Mouse (Mus musculus) C2C12 (cell line): ENCODE results near the gene Urah. TPM values are rescaled to one million over a fixed set of nuclear protein-coding genes. Genes with fewer than 3 reads are reported as not detected.
A peak's percentile ranks its signal among the peaks of the same experiment; 100 is the strongest.

Experiments used
- H3K27me3 ChIP-seq: one replicate; pipeline ENCODE4 v1.6.1; 2011; ENCODE audit not compliant: control insufficient read depth, insufficient read depth, insufficient read length
- H3K36me3 ChIP-seq: one replicate; pipeline ENCODE4 v1.6.1; 2011; ENCODE audit not compliant: control insufficient read depth, insufficient read depth
- H3K4me3 ChIP-seq: one replicate; pipeline ENCODE4 v1.5.1; 2011; ENCODE audit warnings: mild to moderate bottlenecking, control low read depth; ENCODE audit not compliant: poor library complexity, insufficient read depth, severe bottlenecking
- H3K79me2 ChIP-seq: one replicate; pipeline ENCODE4 v1.6.1; 2011; ENCODE audit not compliant: control insufficient read depth, insufficient read depth
- H3K79me3 ChIP-seq: one replicate; pipeline ENCODE4 v1.6.1; 2011; ENCODE audit warnings: low read depth, control low read depth
- H3ac ChIP-seq: one replicate; pipeline ENCODE3; 2011; ENCODE audit warnings: low read depth; ENCODE audit not compliant: control insufficient read depth, insufficient read length
- CEBPB ChIP-seq: IDR thresholded peaks from one replicate; pipeline ENCODE4 v1.6.1; 2011; ENCODE audit warnings: low read depth, mild to moderate bottlenecking, control low read depth, moderate library complexity
- CTCF ChIP-seq: IDR thresholded peaks from one replicate; pipeline ENCODE4 v1.5.1; 2011; ENCODE audit not compliant: control insufficient read depth, insufficient read depth, insufficient read length
- FOSL1 ChIP-seq: IDR thresholded peaks from one replicate; pipeline ENCODE4 v1.8.0; 2011; ENCODE audit warnings: mild to moderate bottlenecking, low read length; ENCODE audit not compliant: poor library complexity, insufficient read depth, severe bottlenecking
- MAX ChIP-seq: IDR thresholded peaks from one replicate; pipeline ENCODE4 v1.6.1; 2011; ENCODE audit warnings: mild to moderate bottlenecking, control low read depth
- MYOD1 ChIP-seq: IDR thresholded peaks from one replicate; pipeline ENCODE4 v1.6.1; 2011; ENCODE audit warnings: low read depth; ENCODE audit not compliant: control insufficient read depth, insufficient read length
- MYOG ChIP-seq: IDR thresholded peaks from one replicate; pipeline ENCODE4 v1.6.1; 2011; ENCODE audit not compliant: control insufficient read depth, insufficient read length; ENCODE audit errors: extremely low read depth
- USF1 ChIP-seq: IDR thresholded peaks from one replicate; pipeline ENCODE4 v1.6.1; 2011; ENCODE audit warnings: low read depth, mild to moderate bottlenecking, control low read depth, moderate library complexity
- polyA plus RNA-seq: library from polyadenylated mRNA; unstranded; fragments of >200 nt; fragmentation: generic; extraction: Trizol; gene quantifications from one replicate; pipeline ENCODE4 v1.2.1, GENCODE M21; 2012; ENCODE audit warnings: missing spikeins

The Urah gene
- polyA plus RNA-seq, 1 experiment = not detected

GRCm38 (mm10) chr7:140843806-140844205 is 9.0 kb downstream of the Urah start:
- Histone ChIP-seq H3K4me3 (no peak overlapping the region), H3K27me3 (peaks cover 12% of the 10 kb centered on the region)

GRCm38 (mm10) chr7:140844905-140845665 is 10.3 kb downstream of the Urah start, which contains the start of gene Scgb1c1:
Scgb1c1 (plus strand) TSS chr7:140845547.
- H3K79me2 ChIP-seq = no peaks in the 10 kb centered on the region
- TF ChIP-seq MYOG (no peak), MAX (no peak), USF1 (no peak), FOSL1 (no peak), MYOD1 (peak; percentile 13), CEBPB (no peak), CTCF (peak; percentile 87)
- no peaks in the 10 kb centered on the region for H3K79me3 ChIP-seq
- H3K4me3 ChIP-seq = no peak within 1 kb of the TSS
- no peak within 1 kb of the TSS for H3ac ChIP-seq
- H3K36me3 ChIP-seq = no peaks in the 10 kb centered on the region
- H3K27me3 ChIP-seq = peaks cover 12% of the 10 kb centered on the region

More at GRCm38 (mm10) chr7:140843806-140844205, 9.0 kb downstream of the Urah start:
- H3ac ChIP-seq = no peak overlapping the region
- H3K79me3 ChIP-seq = no peaks in the 10 kb centered on the region
- no peaks in the 10 kb centered on the region for H3K79me2 ChIP-seq
- H3K36me3 ChIP-seq = no peaks in the 10 kb centered on the region
- no peak for TF ChIP-seq USF1
- no peak for TF ChIP-seq CTCF
- TF ChIP-seq FOSL1 = no peak
- TF ChIP-seq MAX = no peak
- no peak for TF ChIP-seq MYOG
- TF ChIP-seq MYOD1 = no peak
- TF ChIP-seq CEBPB = no peak

- Histone ChIP-seq H3K79me2 (no peaks in the 10 kb centered on the region), H3K36me3 (no peaks in the 10 kb centered on the region), H3K79me3 (no peaks in the 10 kb centered on the region), H3K27me3 (peaks cover 12% of the 10 kb centered on the region), H3ac (no peak overlapping the region), H3K4me3 (no peak overlapping the region)
- TF ChIP-seq USF1 (no peak), CEBPB (no peak), CTCF (no peak), FOSL1 (no peak), MAX (no peak), MYOD1 (no peak), MYOG (no peak)
Observed at GRCm38 (mm10) chr7:140845683-140846082, 10.9 kb downstream of the Urah start.

- H3K27me3 ChIP-seq = peaks cover 12% of the 10 kb centered on the region
- no peak overlapping the region for H3ac ChIP-seq
- H3K79me2 ChIP-seq = no peaks in the 10 kb centered on the region
- H3K79me3 ChIP-seq = no peaks in the 10 kb centered on the region
- no peaks in the 10 kb centered on the region for H3K36me3 ChIP-seq
- no peak for TF ChIP-seq MYOD1
- TF ChIP-seq CTCF = no peak
- TF ChIP-seq MYOG = no peak
- TF ChIP-seq CEBPB = no peak
- no peak for TF ChIP-seq USF1
- no peak for TF ChIP-seq FOSL1
- TF ChIP-seq MAX = no peak
- H3K4me3 ChIP-seq = no peak overlapping the region
Observed at GRCm38 (mm10) chr7:140846676-140847075, 11.9 kb downstream of the Urah start.

- Histone ChIP-seq H3K27me3 (peaks cover 12% of the 10 kb centered on the region), H3K4me3 (no peak within 1 kb of the TSS), H3K79me3 (no peaks in the 10 kb centered on the region), H3ac (no peak within 1 kb of the TSS), H3K79me2 (no peaks in the 10 kb centered on the region), H3K36me3 (peaks cover 5% of the 10 kb centered on the region)
- TF ChIP-seq MYOD1 (no peak), MAX (no peak), CEBPB (no peak), CTCF (no peak), MYOG (no peak), USF1 (no peak), FOSL1 (no peak)
Observed at GRCm38 (mm10) chr7:140847755-140848580, 13.2 kb downstream of the Urah start, which contains the start of gene Odf3. Odf3 (plus strand) TSS chr7:140847805.
